Mouse (Mus musculus) left cerebral cortex, postnatal 36 days (tissue): Measurements from ENCODE around the gene Coq2. TPM values are rescaled to one million over a fixed set of nuclear protein-coding genes. Genes with fewer than 3 reads are reported as not detected.

Source experiments
- DNase-seq, 2 experiments: peaks; one replicate each; pipeline ENCODE4 v3.0.0; 2021 to 2022; ENCODE audit warnings: low spot score in 2 of 2, mixed read lengths in 1 of 2
- intact Hi-C: fragments of 180-260 bp; cut with DNase I; formaldehyde crosslinking; loops from one replicate; pipeline ENCODE4 v1.15.1; 2025
- total RNA-seq, 2 experiments: library from RNA; stranded (reverse); gene quantifications; 2 replicates each; pipeline ENCODE4 v1.2.3; 2021

Coq2 gene
- total RNA-seq, 2 experiments from 2014 or later, result 74.9 to 76.2 TPM

DNA sequence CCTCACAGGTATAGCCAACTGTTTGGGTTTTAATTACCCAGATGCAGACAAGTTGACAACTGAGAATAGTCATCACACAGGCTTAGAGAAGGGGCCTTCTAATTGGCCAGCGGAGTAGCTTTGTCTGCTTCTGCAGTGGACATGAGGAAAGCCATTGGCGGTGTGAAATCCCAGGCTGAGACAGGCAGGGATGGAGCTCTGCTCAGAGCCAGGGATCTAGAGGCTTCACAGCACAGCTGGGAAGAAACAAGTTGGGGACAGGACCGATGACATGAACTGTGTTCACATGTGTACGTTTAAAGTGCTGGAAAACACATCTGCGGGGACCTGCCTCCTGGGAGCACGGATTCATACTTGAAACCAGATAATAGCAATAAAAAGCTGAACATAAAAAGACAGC lies 48.4 kb downstream of the Coq2 start:
- intact Hi-C loops, result no loop called here
- DNase-seq, result no peak

DNA sequence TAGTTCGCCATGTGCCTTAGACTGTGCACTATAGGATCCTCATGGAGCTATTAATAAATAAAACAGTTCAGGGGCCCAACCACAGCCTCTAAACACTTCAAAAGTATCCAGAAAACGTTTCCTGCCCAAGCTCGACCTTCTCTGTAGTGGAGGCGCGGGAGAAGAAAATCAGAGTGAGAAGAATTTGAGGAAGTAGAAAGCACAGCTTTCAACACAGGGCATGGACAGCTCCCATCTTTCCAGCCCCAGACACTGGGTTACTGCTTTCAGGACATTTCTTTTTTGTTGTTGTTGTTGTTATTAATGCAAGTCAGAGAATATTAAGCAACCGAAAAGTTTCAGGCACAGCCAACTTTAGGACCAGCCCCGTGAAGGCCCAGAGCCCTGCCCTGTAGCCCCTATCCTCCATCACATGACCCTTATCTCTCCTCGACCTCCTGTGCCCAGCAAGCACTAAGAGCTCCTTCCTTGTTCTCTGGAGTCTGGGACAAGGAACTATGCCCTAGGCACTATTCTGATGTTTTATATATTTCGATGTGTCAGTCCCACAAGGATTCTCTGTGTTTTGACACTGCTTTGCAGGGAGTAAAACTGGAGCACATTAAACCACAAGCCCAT lies 50.1 kb downstream of the Coq2 start:
- no peak for DNase-seq
- intact Hi-C loops, result no loop called here

DNA sequence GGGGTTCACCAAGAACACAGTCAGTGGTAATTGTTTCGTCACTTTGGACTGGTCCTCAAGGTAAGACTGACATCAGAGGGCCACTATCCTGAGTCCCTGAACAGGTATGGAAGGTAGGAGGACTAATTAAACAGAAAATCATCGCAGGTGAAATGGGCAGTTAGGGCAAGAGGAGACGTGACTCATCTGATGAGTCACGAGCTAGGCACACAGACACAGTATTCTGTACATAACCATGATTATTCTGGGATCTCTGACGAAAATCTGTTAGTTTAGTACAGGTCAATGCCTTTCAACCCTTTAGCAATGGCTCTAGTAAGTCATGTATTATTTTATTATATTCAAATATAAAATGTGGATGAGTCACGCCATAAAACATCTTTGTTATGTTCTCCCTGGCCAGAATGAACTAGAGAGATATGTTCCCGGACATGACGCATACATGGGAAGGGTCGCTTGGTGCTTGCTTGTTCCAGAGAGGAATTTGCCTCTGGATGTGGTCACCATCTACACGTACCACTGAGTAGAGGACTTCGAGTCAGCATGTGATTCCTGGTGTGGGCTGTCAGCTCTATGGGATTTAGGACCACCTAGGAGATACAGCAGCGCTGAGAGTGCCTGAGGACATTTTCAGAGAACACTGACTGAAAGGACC lies 52.3 kb downstream of the Coq2 start:
- intact Hi-C loops, result no loop called here
- DNase-seq, result no peak

DNA sequence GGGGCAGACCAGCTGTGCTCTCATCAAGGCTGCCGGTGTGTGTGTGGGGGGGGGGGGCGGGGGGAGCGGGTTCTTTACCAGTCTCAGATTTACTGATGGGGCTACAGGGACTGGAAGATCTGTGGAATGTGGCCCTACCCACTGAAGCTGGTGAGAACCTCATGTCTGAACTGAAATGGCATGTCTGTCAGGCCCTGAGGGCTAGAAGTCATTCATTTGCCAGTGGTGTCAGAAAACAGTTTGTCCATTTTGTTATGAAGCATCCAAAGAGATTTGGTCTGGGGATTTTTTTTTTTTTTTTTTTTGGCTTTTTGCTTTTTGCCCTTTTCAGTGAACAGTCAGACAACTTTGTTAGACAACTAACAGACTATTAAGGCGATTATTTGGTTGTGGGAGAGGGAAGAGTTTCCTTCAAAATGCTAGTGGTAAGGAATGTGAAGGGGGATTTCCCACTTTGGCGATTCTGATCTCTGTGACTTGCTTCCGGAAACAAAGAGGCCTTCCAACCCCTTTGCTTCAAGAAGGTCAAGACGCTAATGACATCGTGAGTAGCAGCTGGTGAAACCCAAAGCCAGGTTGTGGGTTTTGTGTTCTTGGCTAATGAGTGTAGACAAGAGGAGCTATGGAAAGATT lies 52.9 kb downstream of the Coq2 start:
- no peak for DNase-seq
- intact Hi-C loops, result no loop called here

DNA sequence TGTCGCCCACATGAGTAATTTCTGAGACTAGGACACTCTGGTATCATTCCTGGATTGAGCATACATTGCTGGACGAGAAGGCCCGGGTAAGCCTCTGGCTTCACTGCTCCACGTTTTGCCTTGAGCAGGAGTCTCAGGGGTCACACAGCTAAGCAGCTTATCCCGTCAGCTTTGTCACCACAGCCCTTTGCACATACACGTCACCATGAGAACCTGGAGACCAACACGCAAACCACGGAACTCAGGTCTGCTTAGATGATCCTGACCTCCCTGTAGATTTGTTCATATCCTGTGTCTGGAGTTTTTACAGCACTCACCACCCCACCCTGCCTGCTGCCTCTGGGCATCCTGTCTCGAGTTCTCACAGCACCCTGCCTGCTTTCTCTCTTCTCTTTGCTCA lies 54.0 kb downstream of the Coq2 start:
- intact Hi-C loops, result no loop called here
- no peak for DNase-seq

DNA sequence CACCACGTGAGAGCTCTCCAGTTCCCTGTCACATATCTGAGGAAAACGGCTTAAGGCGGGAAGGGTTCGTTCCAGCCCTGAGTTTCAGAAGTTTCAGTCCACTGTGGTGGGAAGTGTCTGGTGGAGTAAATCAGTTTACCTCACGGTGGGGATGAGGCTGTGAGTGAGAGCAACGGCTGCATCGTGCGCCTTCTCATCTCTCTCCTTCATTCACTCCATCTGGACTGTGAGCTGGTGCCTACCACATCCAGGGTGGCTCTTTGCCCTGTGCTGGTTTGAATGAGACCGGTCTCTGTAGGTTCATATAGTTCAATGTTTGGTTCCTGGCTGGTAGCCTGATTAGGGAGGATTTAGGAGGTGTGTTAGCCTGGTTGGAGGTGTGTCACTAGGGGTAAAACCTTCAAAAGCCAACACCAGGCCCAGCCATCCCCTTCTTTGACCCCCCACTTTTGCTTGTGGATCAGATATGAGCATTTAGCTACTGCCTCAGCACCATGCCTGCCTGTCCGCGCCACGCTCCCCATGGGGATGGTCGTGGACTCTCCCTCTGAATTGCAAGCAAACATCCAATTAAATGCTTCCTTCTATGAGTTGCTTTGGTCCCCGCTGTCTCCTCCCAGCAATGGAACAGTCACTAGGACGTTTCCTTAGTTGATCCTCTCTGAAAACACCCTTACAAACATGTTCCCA lies 55.2 kb downstream of the Coq2 start:
- intact Hi-C loops, result no loop called here
- DNase-seq, result no peak

DNA sequence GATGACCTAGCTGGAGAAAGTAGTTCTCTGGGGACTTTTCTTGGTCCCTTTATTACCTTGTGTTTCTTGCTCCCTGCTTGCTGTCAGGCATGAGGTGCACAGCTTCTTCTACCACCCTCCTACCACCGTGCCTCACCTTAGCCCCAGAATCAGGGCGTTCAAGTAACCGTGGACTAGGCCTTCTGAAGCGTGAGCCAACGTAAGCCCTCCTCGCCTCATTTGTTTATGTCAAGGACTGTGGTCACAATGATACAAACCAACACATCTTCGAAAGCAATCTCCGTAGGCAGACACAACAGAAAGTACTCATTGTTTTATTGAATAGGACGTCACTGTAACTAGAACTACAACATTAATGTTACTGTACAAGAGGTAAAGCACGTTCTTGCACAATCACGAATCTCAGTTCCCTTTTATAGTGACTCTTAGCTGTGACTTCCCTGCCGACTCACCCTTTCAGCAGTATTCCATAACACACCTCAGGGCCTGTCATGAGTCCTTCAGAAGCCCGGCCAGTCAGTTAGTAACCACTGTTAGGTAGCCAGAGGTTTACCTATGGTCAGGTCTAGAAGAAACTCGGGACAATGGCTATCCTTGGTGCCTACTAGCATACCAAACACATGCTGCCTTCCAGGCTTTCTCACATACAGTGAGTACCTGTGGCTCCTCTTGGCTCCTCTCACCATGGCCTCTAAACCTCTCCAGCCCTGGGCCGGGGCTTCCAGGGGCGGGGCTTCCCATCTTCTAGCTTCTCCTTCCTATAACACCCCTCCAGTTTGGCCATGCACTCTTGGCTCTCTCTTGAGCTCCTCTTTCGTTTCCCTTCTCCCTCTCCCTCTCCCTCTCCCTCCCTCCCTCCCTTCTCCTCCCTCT lies 60.8 kb downstream of the Coq2 start:
- DNase-seq, result no peak
- intact Hi-C loops, result no loop called here

DNA sequence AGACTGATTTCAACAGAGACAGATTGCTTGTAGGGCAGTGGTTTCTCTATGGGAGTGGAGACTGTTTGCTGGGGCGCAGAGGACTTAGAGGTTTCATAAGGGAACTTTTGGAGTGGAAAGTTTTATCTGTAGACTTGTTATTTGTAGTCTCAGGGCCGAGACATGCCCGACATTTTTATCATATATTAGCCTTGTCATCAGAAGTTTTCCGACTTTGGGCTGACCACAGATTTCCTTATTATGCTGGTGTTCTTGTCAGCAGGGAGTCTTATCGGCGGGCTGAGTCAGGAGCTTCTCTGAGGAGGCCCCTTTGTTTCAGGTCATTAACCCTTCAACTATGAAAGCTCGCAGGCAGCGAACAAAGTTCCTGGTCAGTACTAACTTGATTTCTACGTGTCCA lies 67.1 kb downstream of the Coq2 start:
- intact Hi-C loops, result no loop called here
- DNase-seq, result no peak

DNA sequence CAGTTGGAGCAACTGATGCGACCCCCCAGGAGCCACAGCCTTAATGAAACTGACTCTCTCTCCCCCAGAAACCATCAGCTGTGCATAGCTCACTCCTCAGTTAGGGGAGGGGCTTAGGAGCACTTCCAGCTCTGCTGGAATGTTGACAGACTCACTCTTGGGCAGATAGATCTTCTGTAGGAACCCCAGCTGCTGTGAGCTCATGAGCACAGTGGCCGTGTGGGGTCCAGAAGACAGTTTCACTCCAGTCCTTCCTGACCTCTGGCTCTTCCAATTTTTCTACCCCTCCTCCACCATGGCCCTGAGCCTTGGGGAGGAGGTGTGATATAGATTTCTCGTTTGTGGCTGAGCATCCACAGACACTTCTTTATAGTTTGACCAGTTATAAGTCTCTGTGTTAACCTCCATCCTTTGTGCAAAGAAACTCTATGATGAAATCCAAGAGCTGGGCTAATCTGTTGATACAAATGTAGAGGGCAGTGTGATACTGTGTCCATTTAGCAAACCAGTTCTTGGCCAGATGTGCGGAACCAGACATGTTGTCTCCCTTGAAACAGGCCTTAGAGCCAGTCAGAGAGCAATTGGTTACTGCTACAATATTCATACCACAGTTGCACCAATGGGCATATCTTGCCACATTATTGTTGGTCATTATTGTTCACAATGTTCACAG lies 67.7 kb downstream of the Coq2 start:
- no peak for DNase-seq
- intact Hi-C loops, result no loop called here

DNA sequence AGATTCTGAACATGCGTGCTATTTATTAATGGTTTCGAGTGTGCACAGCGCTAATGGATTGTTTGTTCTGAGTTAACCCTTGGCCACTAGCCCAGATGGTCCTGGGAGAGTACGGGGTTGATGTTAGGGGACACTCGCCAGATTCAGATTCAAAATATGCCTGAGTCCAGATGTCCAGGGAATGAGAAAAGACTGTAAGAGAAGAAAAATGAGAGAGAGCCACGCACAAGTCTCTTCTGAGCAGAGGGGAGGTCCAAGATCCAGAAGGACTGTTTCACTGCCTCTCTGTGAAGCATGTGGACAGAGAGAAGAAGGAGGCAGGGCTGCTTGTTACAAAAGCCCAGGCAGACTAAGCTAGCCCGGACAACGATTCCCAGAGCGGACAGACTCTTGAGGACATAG lies 69.1 kb downstream of the Coq2 start:
- DNase-seq, result no peak
- intact Hi-C loops, result no loop called here

Other genes starting within 250 kb of the Coq2 start
- 10 to 100 TPM; 21.8 to 22.0 TPM for gene Lin54, start 174.5 kb downstream of the Coq2 start, total RNA-seq
- gene Cops4, start 156.8 kb downstream of the Coq2 start, total RNA-seq, result 10 to 100 TPM; 79.4 to 83.8 TPM
- not detected for gene Plac8, start 102.9 kb downstream of the Coq2 start, total RNA-seq
- 1 to 10 TPM; 1.3 to 1.8 TPM for gene Hpse, start 44.6 kb upstream of the Coq2 start, total RNA-seq
- gene Helq, start 123.5 kb upstream of the Coq2 start, total RNA-seq, result 10 to 100 TPM; 15.3 to 19.8 TPM
- 10 to 100 TPM; 49.4 to 50.8 TPM for gene Mrps18c, start 123.5 kb upstream of the Coq2 start, total RNA-seq
- gene Abraxas1, start 145.8 kb upstream of the Coq2 start, total RNA-seq, result 1 to 10 TPM; 7.1 to 7.3 TPM
- 1 to 10 TPM; 2.6 to 4.5 TPM for gene Gpat3, start 170.6 kb upstream of the Coq2 start, total RNA-seq